ENCODE assay signal across 25 mouse cellular contexts in the genomic region with DNA sequence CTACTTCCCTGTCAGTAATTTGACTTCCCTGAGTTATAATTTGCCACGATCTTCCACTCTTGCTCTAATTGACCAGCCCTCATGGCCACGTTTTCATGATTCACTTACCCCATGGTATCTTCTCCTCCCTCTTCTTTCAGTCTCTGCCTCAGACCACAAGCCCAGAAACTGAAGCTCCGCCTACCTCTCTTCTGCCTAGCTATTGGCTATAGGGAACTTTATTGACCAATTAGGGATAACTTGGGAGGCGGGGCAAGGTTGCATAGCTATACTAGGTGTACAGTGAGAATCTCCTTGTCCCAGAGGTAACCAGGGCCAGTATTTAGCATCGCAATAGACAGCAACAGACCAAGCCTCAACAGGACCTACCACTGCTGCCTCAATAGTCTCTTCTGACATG. TPM values are rescaled to one million over a fixed set of nuclear protein-coding genes. Genes with fewer than 3 reads are reported as not detected.
A peak's percentile ranks its signal among the peaks of the same experiment; 100 is the strongest.
DNase-seq lines count a peak whose midpoint lies in the region; ATAC-seq and TF ChIP-seq lines count a peak whose summit lies in the region.
"Had no signal": no experiment of that assay in that cellular context is flagged by ENCODE, and none has a peak within 500 bp of the region (broad histone marks: within the 10 kb centered on the region; RNA-seq: fewer than 3 reads in every experiment).

No protein-coding gene starts in this region.

- WGBS in hindbrain, embryonic 10.5 days = 91% methylated on average over 5 of the region's 5 CpGs

- H3K27me3 ChIP-seq in MEL (ENCODE audit: control insufficient read depth in 1 of 2, insufficient read depth in 2 of 2, low read length in 2 of 2) = peaks cover 0 to 2% of the 10 kb centered on the region in 2 experiments; a peak in 1 of 4 replicates
- no peaks in the 10 kb centered on the region for H3K27me3 ChIP-seq in hindbrain, embryonic 10.5 days (ENCODE audit: insufficient read depth, poor library complexity, severe bottlenecking)
- H3K27me3 ChIP-seq: embryonic facial prominence, embryonic 13.5 days; embryonic facial prominence, embryonic 15.5 days; forebrain, embryonic 13.5 days; Patski had no signal

- TF ChIP-seq POLR2A in MEL (IDR thresholded peaks at IDR 0.05; ENCODE audit: control insufficient read depth in 1 of 2, insufficient read depth in 1 of 2, low read depth in 1 of 2, low read length in 2 of 2, poor library complexity in 1 of 2) = no peak

- no peaks in the 10 kb centered on the region for H3K9me3 ChIP-seq in MEL (replicated peaks; ENCODE audit: insufficient read depth, low read length)
- H3K9me3 ChIP-seq in hindbrain, embryonic 10.5 days = no peaks in the 10 kb centered on the region
- H3K9me3 ChIP-seq: embryonic facial prominence, embryonic 13.5 days; embryonic facial prominence, embryonic 15.5 days; forebrain, embryonic 13.5 days had no signal

- TF ChIP-seq RAD21 in MEL (IDR thresholded peaks at IDR 0.05; ENCODE audit: low read depth, low read length) = no peak

- no peak for TF ChIP-seq EP300 in MEL (IDR thresholded peaks at IDR 0.05; ENCODE audit: low read depth in 1 of 2, low read length in 2 of 2)

- H3K4me3 ChIP-seq in MEL (ENCODE audit: control insufficient read depth in 1 of 2, insufficient read depth in 1 of 2, low read depth in 2 of 2, low read length in 2 of 2) = no peak overlapping the region
- H3K4me3 ChIP-seq in hindbrain, embryonic 10.5 days = no peak overlapping the region
- H3K4me3 ChIP-seq: embryonic facial prominence, embryonic 13.5 days; embryonic facial prominence, embryonic 15.5 days; forebrain, embryonic 13.5 days had no signal

- DNase-seq in lung, postnatal 36 days = peak; percentile 5
- DNase-seq in lung, postnatal 4 days = no peak
- DNase-seq in A20 (ENCODE audit: low read depth, low spot score) (peak; percentile 33), MEL (ENCODE audit: low read depth, low spot score) (peak; percentile 7), ZHBTc4 (ENCODE audit: low read depth, low spot score) (peak; percentile 63)
- no peak for DNase-seq in hindbrain, embryonic 10.5 days (ENCODE audit: low spot score)
- DNase-seq in cerebellum, postnatal 36 days = no peak
- DNase-seq: adrenal gland, adult 8-10 months; adrenal gland, postnatal 14 days; adrenal gland, postnatal 36 days; cerebellum, adult 11-12 months; cerebellum, adult 2 months; cerebellum, adult 9-10 months; cerebellum, postnatal 10 days; cerebellum, postnatal 25 days; embryo, embryonic 11 days had no signal

- no peaks in the 10 kb centered on the region for H3K36me3 ChIP-seq in MEL (ENCODE audit: control insufficient read depth in 1 of 2, insufficient read depth in 2 of 2, low read length in 2 of 2)
- H3K36me3 ChIP-seq in hindbrain, embryonic 10.5 days = no peaks in the 10 kb centered on the region
- H3K36me3 ChIP-seq: embryonic facial prominence, embryonic 13.5 days; embryonic facial prominence, embryonic 15.5 days had no signal

- TF ChIP-seq CTCF in MEL (IDR thresholded peaks at IDR 0.05 in 2 of 3, conservative IDR thresholded peaks at IDR 0.05 in 1 of 3; ENCODE audit: control insufficient read depth in 1 of 3, insufficient read depth in 1 of 3, low read depth in 2 of 3, low read length in 3 of 3, poor library complexity in 1 of 3, severe bottlenecking in 1 of 3) = no peak

- H3K4me1 ChIP-seq in MEL (ENCODE audit: control insufficient read depth in 1 of 2, insufficient read depth in 2 of 2, low read length in 2 of 2) = no peaks in the 10 kb centered on the region
- H3K4me1 ChIP-seq in hindbrain, embryonic 10.5 days (replicated peaks) = peaks cover 18% of the 10 kb centered on the region

- no peak for ATAC-seq in erythroblast, adult 5-6 weeks (replicated peaks; ENCODE audit: low FRiP score, poor library complexity, severe bottlenecking)
- ATAC-seq: activated CD4-positive, CD25-positive, alpha-beta regulatory T cell, adult 4 months; CD4-positive, CD25-positive, alpha-beta regulatory T cell, adult 4 months; forebrain, embryonic 13.5 days; forebrain, embryonic 16.5 days; Patski had no signal

- H3K9ac ChIP-seq in MEL (ENCODE audit: control insufficient read depth, low read depth, low read length, poor library complexity, severe bottlenecking) = no peak overlapping the region
- H3K9ac ChIP-seq: embryonic facial prominence, embryonic 13.5 days; embryonic facial prominence, embryonic 15.5 days; forebrain, embryonic 13.5 days had no signal

- H3K27ac ChIP-seq in MEL (ENCODE audit: control insufficient read depth, low read depth, low read length) = no peak overlapping the region
- no peak overlapping the region for H3K27ac ChIP-seq in hindbrain, embryonic 10.5 days
- H3K27ac ChIP-seq: embryonic facial prominence, embryonic 13.5 days; embryonic facial prominence, embryonic 15.5 days; forebrain, embryonic 13.5 days had no signal

- H3K79me2 ChIP-seq in MEL (ENCODE audit: control insufficient read depth, insufficient read depth, low read length, poor library complexity) = no peaks in the 10 kb centered on the region

TF ChIP-seq in MEL, 35 proteins besides CTCF, POLR2A, EP300 and RAD21:
- no peak for TF ChIP-seq POLR2AphosphoS5 (IDR thresholded peaks at IDR 0.05; ENCODE audit: borderline replicate concordance, low read depth, low read length)
- TF ChIP-seq ZNF384 (IDR thresholded peaks at IDR 0.05; ENCODE audit: low read depth, low read length) = no peak
- no peak for TF ChIP-seq ETS1 (IDR thresholded peaks at IDR 0.05; ENCODE audit: low read depth, low read length)
- no peak for TF ChIP-seq TCF12 (IDR thresholded peaks at IDR 0.05; ENCODE audit: low read depth, low read length)
- no peak for TF ChIP-seq MEF2A (IDR thresholded peaks at IDR 0.05; ENCODE audit: extremely low read depth, insufficient replicate concordance, low read depth, low read length, poor library complexity, severe bottlenecking)
- TF ChIP-seq HCFC1 (IDR thresholded peaks at IDR 0.05; ENCODE audit: low read depth, low read length) = no peak
- no peak for TF ChIP-seq USF1 (IDR thresholded peaks at IDR 0.05; ENCODE audit: low read depth, low read length)
- no peak for TF ChIP-seq MYC (IDR thresholded peaks at IDR 0.05; ENCODE audit: low read depth, low read length)
- TF ChIP-seq RCOR1 (IDR thresholded peaks at IDR 0.05; ENCODE audit: low read depth, low read length) = no peak
- TF ChIP-seq CHD1 (IDR thresholded peaks at IDR 0.05; ENCODE audit: low read depth, low read length) = no peak
- TF ChIP-seq UBTF (IDR thresholded peaks at IDR 0.05; ENCODE audit: borderline replicate concordance, insufficient read depth, low read depth, low read length) = no peak
- TF ChIP-seq TBP (IDR thresholded peaks at IDR 0.05; ENCODE audit: low read depth, low read length) = no peak
- no peak for TF ChIP-seq KAT2A (conservative IDR thresholded peaks at IDR 0.05; ENCODE audit: low read depth, low read length)
- TF ChIP-seq MAFK (IDR thresholded peaks at IDR 0.05; ENCODE audit: borderline replicate concordance, low read depth, low read length) = no peak
- TF ChIP-seq MAX (IDR thresholded peaks at IDR 0.05; ENCODE audit: low read length) = no peak
- TF ChIP-seq ZC3H11A (IDR thresholded peaks at IDR 0.05; ENCODE audit: low read depth, low read length) = no peak

RNA-seq across cellular contexts. Expression of gene Slc2a12, which starts 31.5 kb away (rescaled TPM):
- 0.26 and 0.35 TPM in 2 replicates for total RNA-seq in MEL (2012; rRNA removed)
- under 1 TPM in 1 of 2 experiments, not detected in 1; 0.01 TPM for polyA plus RNA-seq in MEL (2012; ENCODE audit: insufficient read depth in 1 of 2, insufficient read length in 2 of 2, low read depth in 1 of 2, low replicate concordance in 2 of 2, missing spikeins in 1 of 2)
- polyA plus RNA-seq in hindbrain, embryonic 10.5 days (2016; fragmentation: Nextera tagmentation; extraction: Ambion mirVana) = 1.9 and 2.0 TPM in 2 replicates
- total RNA-seq in erythroblast, adult 5-6 weeks (2015; ENCODE audit: low replicate concordance) = not detected in 2 replicates
- not detected in 2 replicates for total RNA-seq in erythroblast, adult 5-6 weeks (2017; ENCODE audit: low replicate concordance)
- total RNA-seq: common myeloid progenitor, adult 5-6 weeks had no signal
- polyA plus RNA-seq: activated CD4-positive, CD25-positive, alpha-beta regulatory T cell, adult 4 months; CD4-positive, CD25-positive, alpha-beta regulatory T cell, adult 4 months; Patski had no signal

Comparison
In these comparisons a context has a peak if more than half of its experiments do, and no peak if none do; other contexts are left out.
1. DNase-seq: peak in lung, postnatal 36 days (single experiment), A20 (single experiment), MEL (single experiment) and ZHBTc4 (single experiment); none in lung, postnatal 4 days (0 of 2), hindbrain, embryonic 10.5 days (single experiment) and cerebellum, postnatal 36 days (0 of 2).